Mouse (Mus musculus) forebrain, postnatal 0 days (tissue): ENCODE measurements around the gene Dnah7c. TPM values are rescaled to one million over a fixed set of nuclear protein-coding genes. Genes with fewer than 3 reads are reported as not detected.
"Not testable (repeated sequence)": the region's sequence is repeated elsewhere in the genome, so short reads cannot be mapped to it uniquely, and the experiment has no call there.

Source experiments
- ATAC-seq: fragments of 200-750 bp; cut with Nextera tagmentation; 2 replicates; pipeline ENCODE4 v1.8.0; 2017; ENCODE audit warnings: mild to moderate bottlenecking, moderate library complexity
- DNase-seq: peaks from one replicate; pipeline ENCODE4 v3.0.0-alpha.2; 2015
- H3K27ac ChIP-seq: fragments of 300-500 bp; sonication (generic); 2 replicates; pipeline ENCODE4 v1.5.1; 2014; ENCODE audit warnings: low read depth, mild to moderate bottlenecking, antibody characterized with exemption, low read length, moderate library complexity, mixed read lengths
- H3K27me3 ChIP-seq: fragments of 300-500 bp; sonication (generic); 2 replicates; pipeline ENCODE4 v1.6.1; 2014; ENCODE audit warnings: mild to moderate bottlenecking, low read length, mixed read lengths; ENCODE audit not compliant: insufficient read depth
- H3K36me3 ChIP-seq: fragments of 300-500 bp; sonication (generic); 2 replicates; pipeline ENCODE4 v1.6.1; 2014; ENCODE audit warnings: mild to moderate bottlenecking, moderate library complexity; ENCODE audit not compliant: insufficient read depth
- H3K4me1 ChIP-seq: fragments of 300-500 bp; sonication (generic); 2 replicates; pipeline ENCODE4 v1.6.1; 2014; ENCODE audit warnings: antibody characterized with exemption; ENCODE audit not compliant: insufficient read depth
- H3K4me2 ChIP-seq: fragments of 300-500 bp; sonication (generic); 2 replicates; pipeline ENCODE4 v1.6.1; 2014; ENCODE audit warnings: low read depth, mild to moderate bottlenecking, moderate library complexity
- H3K4me3 ChIP-seq: fragments of 300-500 bp; sonication (generic); 2 replicates; pipeline ENCODE4 v1.5.1; 2014; ENCODE audit warnings: low read depth, low read length, mixed read lengths
- H3K9ac ChIP-seq: fragments of 300-500 bp; sonication (generic); 2 replicates; pipeline ENCODE4 v1.6.1; 2014; ENCODE audit warnings: mild to moderate bottlenecking
- H3K9me3 ChIP-seq: fragments of 300-500 bp; sonication (generic); 2 replicates; pipeline ENCODE4 v1.6.1; 2016; ENCODE audit warnings: low read length
- CTCF ChIP-seq: sonication (generic); IDR thresholded peaks from 2 replicates; pipeline ENCODE4 v1.5.1; 2016; ENCODE audit warnings: antibody characterized with exemption, control low read depth, low read depth
- WGBS: fragments of 180-500 bp; shearing (Covaris S2); extraction: QIAGEN DNeasy Blood & Tissue Kit; methylation state at CpG from one replicate; pipeline ENCODE4 v1.1.7; 2014; 5-methylcytosine and 5-hydroxymethylcytosine counted together
- polyA plus RNA-seq: library from polyadenylated mRNA; unstranded; fragments of >200 nt; fragmentation: Nextera tagmentation; extraction: Ambion mirVana; gene quantifications from 2 replicates; pipeline ENCODE4 v1.2.1, GENCODE M21; 2015
- total RNA-seq: library from RNA; depleted of rRNA; stranded (reverse); fragments of >200 nt; gene quantifications from 2 replicates; pipeline ENCODE4 v1.2.3, GENCODE M21; 2014

Dnah7c gene
- total and polyA plus RNA-seq, 2 experiments from 2014 or later = 0.16 to 0.71 TPM

- ATAC-seq = no peak
- DNase-seq = no peak
Observed at GRCm38 (mm10) chr1:46620331-46620730, 194.9 kb downstream of the Dnah7c start.

GRCm38 (mm10) chr1:46625914-46626313 is 200.5 kb downstream of the Dnah7c start:
- not testable (repeated sequence) for H3K36me3 ChIP-seq, H3K4me2 ChIP-seq, H3K4me1 ChIP-seq, H3K4me3 ChIP-seq, H3K9me3 ChIP-seq, H3K27ac ChIP-seq, H3K27me3 ChIP-seq, ATAC-seq, H3K9ac ChIP-seq, DNase-seq
- over 99% methylated on average over 6 of the region's 6 CpGs for WGBS

More at GRCm38 (mm10) chr1:46620331-46620730, 194.9 kb downstream of the Dnah7c start:
- TF ChIP-seq CTCF = no peak
- Histone ChIP-seq H3K4me1 (no peaks in the 10 kb centered on the region), H3K4me2 (no peak overlapping the region), H3K27me3 (no peaks in the 10 kb centered on the region), H3K36me3 (no peaks in the 10 kb centered on the region), H3K4me3 (no peak overlapping the region), H3K27ac (no peak overlapping the region), H3K9me3 (no peaks in the 10 kb centered on the region), H3K9ac (no peak overlapping the region)
- 91% methylated on average over 1 of the region's 1 CpGs for WGBS

- not testable (repeated sequence) for H3K27me3 ChIP-seq, H3K4me1 ChIP-seq, H3K9me3 ChIP-seq, H3K36me3 ChIP-seq, H3K4me3 ChIP-seq, H3K27ac ChIP-seq, DNase-seq, ATAC-seq, H3K9ac ChIP-seq, H3K4me2 ChIP-seq
- WGBS = 86% methylated on average over 4 of the region's 4 CpGs
Observed at GRCm38 (mm10) chr1:46649821-46650220, 224.4 kb downstream of the Dnah7c start.

GRCm38 (mm10) chr1:46652721-46653120 is 227.3 kb downstream of the Dnah7c start:
- not testable (repeated sequence) for H3K9ac ChIP-seq, H3K27ac ChIP-seq, H3K36me3 ChIP-seq, ATAC-seq, H3K4me3 ChIP-seq, DNase-seq, H3K9me3 ChIP-seq, H3K4me1 ChIP-seq, H3K27me3 ChIP-seq, H3K4me2 ChIP-seq
- WGBS = 37% methylated on average over 2 of the region's 2 CpGs

GRCm38 (mm10) chr1:46724810-46725209 is 299.4 kb downstream of the Dnah7c start:
- not testable (repeated sequence) for H3K9me3 ChIP-seq, H3K4me3 ChIP-seq, H3K27me3 ChIP-seq, ATAC-seq, H3K4me2 ChIP-seq, H3K9ac ChIP-seq, H3K36me3 ChIP-seq, DNase-seq, H3K27ac ChIP-seq, H3K4me1 ChIP-seq
- WGBS = 82% methylated on average over 1 of the region's 1 CpGs

GRCm38 (mm10) chr1:46725266-46725665 is 299.9 kb downstream of the Dnah7c start:
- no peak overlapping the region for H3K9ac ChIP-seq
- 82% methylated on average over 1 of the region's 1 CpGs for WGBS
- ATAC-seq (no peak), DNase-seq (no peak)
- no peaks in the 10 kb centered on the region for H3K36me3 ChIP-seq
- H3K4me1 ChIP-seq = no peaks in the 10 kb centered on the region
- no peak for TF ChIP-seq CTCF
- no peak overlapping the region for H3K4me3 ChIP-seq
- no peak overlapping the region for H3K27ac ChIP-seq
- no peaks in the 10 kb centered on the region for H3K9me3 ChIP-seq
- no peaks in the 10 kb centered on the region for H3K27me3 ChIP-seq
- no peak overlapping the region for H3K4me2 ChIP-seq

- H3K4me1 ChIP-seq, H3K27ac ChIP-seq, H3K27me3 ChIP-seq, H3K9me3 ChIP-seq, H3K36me3 ChIP-seq, H3K9ac ChIP-seq, H3K4me2 ChIP-seq, H3K4me3 ChIP-seq: not testable (repeated sequence)
- DNase-seq = peak; percentile 57
- peak; percentile 88 for ATAC-seq
- WGBS = 65% methylated on average over 2 of the region's 2 CpGs
Observed at GRCm38 (mm10) chr1:46725719-46726118, 300.3 kb downstream of the Dnah7c start.

GRCm38 (mm10) chr1:46729731-46730130 is 304.3 kb downstream of the Dnah7c start:
- H3K36me3 ChIP-seq, ATAC-seq, H3K4me1 ChIP-seq, H3K27me3 ChIP-seq, H3K27ac ChIP-seq, H3K4me3 ChIP-seq, H3K4me2 ChIP-seq, H3K9ac ChIP-seq, DNase-seq, H3K9me3 ChIP-seq: not testable (repeated sequence)
- WGBS = 90% methylated on average over 3 of the region's 3 CpGs

- not testable (repeated sequence) for H3K9me3 ChIP-seq, H3K4me2 ChIP-seq, H3K4me1 ChIP-seq, H3K36me3 ChIP-seq, DNase-seq, ATAC-seq, H3K27ac ChIP-seq, H3K27me3 ChIP-seq, H3K9ac ChIP-seq, H3K4me3 ChIP-seq
- 36% methylated on average over 2 of the region's 2 CpGs for WGBS
Observed at GRCm38 (mm10) chr1:46733405-46734106, 308.2 kb downstream of the Dnah7c start.

- peak; percentile 73 for ATAC-seq
- H3K4me3 ChIP-seq, H3K36me3 ChIP-seq, H3K9me3 ChIP-seq, H3K27me3 ChIP-seq, H3K4me1 ChIP-seq, H3K27ac ChIP-seq, H3K4me2 ChIP-seq, H3K9ac ChIP-seq: not testable (repeated sequence)
- DNase-seq = peak; percentile 9
- 33% methylated on average over 2 of the region's 2 CpGs for WGBS
Observed at GRCm38 (mm10) chr1:46734455-46734854, 309.1 kb downstream of the Dnah7c start.
